Mouse (Mus musculus) G1E (cell line): Measurements from ENCODE around the gene Ror2.

Experiments used
- CTCF ChIP-seq: IDR thresholded peaks from 2 replicates; pipeline ENCODE4 v1.5.1; 2012; ENCODE audit warnings: low read depth, low read length, inconsistent platforms, mixed read lengths
- POLR2AphosphoS5 ChIP-seq: IDR thresholded peaks from 2 replicates; pipeline ENCODE4 v1.6.1; 2012; ENCODE audit warnings: low read depth, low read length, inconsistent platforms; ENCODE audit not compliant: insufficient replicate concordance
- TAL1 ChIP-seq: conservative IDR thresholded peaks from 2 replicates; pipeline ENCODE4 v1.6.1; 2012; ENCODE audit warnings: low read depth, low read length, inconsistent platforms, mixed read lengths

GRCm38 (mm10) chr13:53095222-53095621, 190.7 kb downstream of the Ror2 start:
- no peak for TF ChIP-seq TAL1
- no peak for TF ChIP-seq POLR2AphosphoS5
- TF ChIP-seq CTCF = no peak
